In genomic region chr15:101247155-101247498, GRCm38 (mm10) we compare ENCODE assay signal across 8 mouse cellular contexts. TPM values are rescaled to one million over a fixed set of nuclear protein-coding genes. Genes with fewer than 3 reads are reported as not detected.
DNase-seq lines count a peak whose midpoint lies in the region; ATAC-seq lines count a peak whose summit lies in the region.

No protein-coding gene starts in this region.

- H3K4me3 ChIP-seq in heart, embryonic 11.5 days (ENCODE audit: low read depth, low read length) = no peak overlapping the region
- H3K4me3 ChIP-seq in forebrain, embryonic 15.5 days = peak overlapping the region; percentile 52; the same call in 1 of the 2 replicates
- peak overlapping the region; percentile 55; the same call in 1 of the 2 replicates for H3K4me3 ChIP-seq in midbrain, embryonic 10.5 days

- ATAC-seq in heart, embryonic 11.5 days (replicated peaks; ENCODE audit: insufficient number of reproducible peaks, low FRiP score, low TSS enrichment) = no peak
- no peak for ATAC-seq in forebrain, embryonic 15.5 days (replicated peaks)
- no peak for ATAC-seq in erythroid progenitor cell, adult 5-6 weeks (replicated peaks; ENCODE audit: low FRiP score, poor library complexity, severe bottlenecking)

- WGBS in heart, embryonic 11.5 days (ENCODE audit: insufficient replicate concordance) = 86% methylated on average over 1 of the region's 1 CpGs
- WGBS in forebrain, embryonic 15.5 days = 88% methylated on average over 1 of the region's 1 CpGs
- WGBS in midbrain, embryonic 10.5 days = 86% methylated on average over 1 of the region's 1 CpGs

- peak overlapping the region; percentile 75; the same call in 1 of the 2 replicates for H3K9ac ChIP-seq in heart, embryonic 11.5 days (ENCODE audit: low read depth, low read length)
- no peak overlapping the region for H3K9ac ChIP-seq in forebrain, embryonic 15.5 days (replicated peaks)

- no peaks in the 10 kb centered on the region for H3K36me3 ChIP-seq in heart, embryonic 11.5 days (ENCODE audit: control insufficient read depth, insufficient read depth, low read length)
- H3K36me3 ChIP-seq in forebrain, embryonic 15.5 days = no peaks in the 10 kb centered on the region
- H3K36me3 ChIP-seq in midbrain, embryonic 10.5 days = no peaks in the 10 kb centered on the region

- DNase-seq in heart, adult 18-20 months = no peak
- peak; percentile 68 for DNase-seq in CD4-positive, CD25-positive, alpha-beta regulatory T cell, adult 2 months (ENCODE audit: low read depth, low spot score)
- DNase-seq in midbrain, embryonic 10.5 days (ENCODE audit: low spot score) = no peak
- DNase-seq in layer of hippocampus, adult 8-10 months (ENCODE audit: low spot score in 2 of 2) = no peak
- DNase-seq in right cerebral cortex, postnatal 14 days = no peak

- peaks cover 20% of the 10 kb centered on the region for H3K4me1 ChIP-seq in heart, embryonic 11.5 days (ENCODE audit: control insufficient read depth, insufficient read depth, low read length)
- H3K4me1 ChIP-seq in forebrain, embryonic 15.5 days = peaks cover 10% of the 10 kb centered on the region
- H3K4me1 ChIP-seq in midbrain, embryonic 10.5 days = peaks cover 28% of the 10 kb centered on the region

- no peaks in the 10 kb centered on the region for H3K9me3 ChIP-seq in heart, embryonic 11.5 days (replicated peaks; ENCODE audit: control insufficient read depth, low read length)
- no peaks in the 10 kb centered on the region for H3K9me3 ChIP-seq in forebrain, embryonic 15.5 days
- H3K9me3 ChIP-seq in midbrain, embryonic 10.5 days (replicated peaks) = no peaks in the 10 kb centered on the region

- peak overlapping the region; percentile 68 for H3K4me2 ChIP-seq in heart, embryonic 11.5 days
- H3K4me2 ChIP-seq in forebrain, embryonic 15.5 days (replicated peaks) = peak overlapping the region; percentile 66

- H3K27me3 ChIP-seq in heart, embryonic 11.5 days (ENCODE audit: control insufficient read depth, insufficient read depth, low read length) = no peaks in the 10 kb centered on the region
- no peaks in the 10 kb centered on the region for H3K27me3 ChIP-seq in forebrain, embryonic 15.5 days
- H3K27me3 ChIP-seq in midbrain, embryonic 10.5 days (ENCODE audit: low read depth, poor library complexity, severe bottlenecking) = peaks cover 2% of the 10 kb centered on the region

- H3K27ac ChIP-seq in heart, embryonic 11.5 days (ENCODE audit: low read depth, low read length) = peak overlapping the region; percentile 89; the same call in 1 of the 2 replicates
- H3K27ac ChIP-seq in forebrain, embryonic 15.5 days (replicated peaks) = 0 out of 2 replicates have a peak overlapping the region, but pooled peaks have one; percentile 83
- H3K27ac ChIP-seq in midbrain, embryonic 10.5 days (replicated peaks) = peak overlapping the region; percentile 91; the same call in 1 of the 2 replicates

RNA-seq across cellular contexts. Expression of gene Nr4a1, which starts 6.9 kb away (rescaled TPM):
- 7.5 and 8.1 TPM in 2 replicates for polyA plus RNA-seq in heart, embryonic 11.5 days (2014; fragmentation: Nextera tagmentation; extraction: Ambion mirVana)
- 10 to 100 TPM in 1 of 2 experiments, 1 to 10 TPM in 1; 7.7 to 10.5 TPM for total RNA-seq in heart, adult 18-20 months (2021)
- polyA plus RNA-seq in forebrain, embryonic 15.5 days (2015; fragmentation: Nextera tagmentation; extraction: Ambion mirVana) = 3.7 and 4.3 TPM in 2 replicates
- polyA plus RNA-seq in midbrain, embryonic 10.5 days (2016; fragmentation: Nextera tagmentation; extraction: Ambion mirVana) = 2.8 and 2.9 TPM in 2 replicates
- total RNA-seq in layer of hippocampus, adult 8-10 months (2022) = 10 to 100 TPM; 50.3 to 89.6 (median 71.5) TPM
- total RNA-seq in erythroid progenitor cell, adult 5-6 weeks (2015; ENCODE audit: low replicate concordance) = 2.9 and 5.0 TPM in 2 replicates
- 1.0 and 9.4 TPM in 2 replicates for total RNA-seq in erythroid progenitor cell, adult 5-6 weeks (2017; ENCODE audit: low replicate concordance)

RNA-seq across cellular contexts. Expression of gene Grasp, which starts 23.1 kb away (rescaled TPM):
- 4.1 TPM in 2 replicates for polyA plus RNA-seq in heart, embryonic 11.5 days (2014; fragmentation: Nextera tagmentation; extraction: Ambion mirVana)
- total RNA-seq in heart, adult 18-20 months (2021) = 1 to 10 TPM; 8.7 to 9.7 TPM
- polyA plus RNA-seq in forebrain, embryonic 15.5 days (2015; fragmentation: Nextera tagmentation; extraction: Ambion mirVana) = 1.3 and 1.7 TPM in 2 replicates
- 3.2 and 4.2 TPM in 2 replicates for polyA plus RNA-seq in midbrain, embryonic 10.5 days (2016; fragmentation: Nextera tagmentation; extraction: Ambion mirVana)
- total RNA-seq in layer of hippocampus, adult 8-10 months (2022) = 10 to 100 TPM; 57.6 to 64.4 (median 61.9) TPM
- not detected in 2 replicates for total RNA-seq in erythroid progenitor cell, adult 5-6 weeks (2015; ENCODE audit: low replicate concordance)
- not detected in 2 replicates for total RNA-seq in erythroid progenitor cell, adult 5-6 weeks (2017; ENCODE audit: low replicate concordance)

RNA-seq across cellular contexts. Expression of gene Atg101, which starts 36.9 kb away (rescaled TPM):
- 49.4 and 50.1 TPM in 2 replicates for polyA plus RNA-seq in heart, embryonic 11.5 days (2014; fragmentation: Nextera tagmentation; extraction: Ambion mirVana)
- 10 to 100 TPM; 20.0 to 21.3 TPM for total RNA-seq in heart, adult 18-20 months (2021)
- polyA plus RNA-seq in forebrain, embryonic 15.5 days (2015; fragmentation: Nextera tagmentation; extraction: Ambion mirVana) = 86.4 and 86.8 TPM in 2 replicates
- 80.8 TPM in 2 replicates for polyA plus RNA-seq in midbrain, embryonic 10.5 days (2016; fragmentation: Nextera tagmentation; extraction: Ambion mirVana)
- total RNA-seq in layer of hippocampus, adult 8-10 months (2022) = 10 to 100 TPM; 43.4 to 48.1 (median 46.1) TPM
- total RNA-seq in erythroid progenitor cell, adult 5-6 weeks (2015; ENCODE audit: low replicate concordance) = 1.4 TPM in 1 of 2 replicates, not detected in the other
- total RNA-seq in erythroid progenitor cell, adult 5-6 weeks (2017; ENCODE audit: low replicate concordance) = 5.8 and 11.4 TPM in 2 replicates

RNA-seq across cellular contexts. Expression of gene 6030408B16Rik, which starts 45.9 kb away (rescaled TPM):
- 1.3 and 2.2 TPM in 2 replicates for polyA plus RNA-seq in heart, embryonic 11.5 days (2014; fragmentation: Nextera tagmentation; extraction: Ambion mirVana)
- 1 to 10 TPM in 1 of 2 experiments, under 1 TPM in 1; 0.69 to 1.1 TPM for total RNA-seq in heart, adult 18-20 months (2021)
- 0.37 and 0.48 TPM in 2 replicates for polyA plus RNA-seq in forebrain, embryonic 15.5 days (2015; fragmentation: Nextera tagmentation; extraction: Ambion mirVana)
- 0.06 and 0.22 TPM in 2 replicates for polyA plus RNA-seq in midbrain, embryonic 10.5 days (2016; fragmentation: Nextera tagmentation; extraction: Ambion mirVana)
- total RNA-seq in layer of hippocampus, adult 8-10 months (2022) = under 1 TPM in 3 of 4 experiments, not detected in 1; 0.26 to 0.55 (median 0.54) TPM
- total RNA-seq in erythroid progenitor cell, adult 5-6 weeks (2015; ENCODE audit: low replicate concordance) = not detected in 2 replicates
- total RNA-seq in erythroid progenitor cell, adult 5-6 weeks (2017; ENCODE audit: low replicate concordance) = not detected in 2 replicates

Comparison
In these comparisons a context has a peak if more than half of its experiments do, and no peak if none do; other contexts are left out.
1. RNA of gene Nr4a1, which starts 6.9 kb away (total RNA-seq): 50.3 to 89.6 TPM in layer of hippocampus, adult 8-10 months; 7.7 to 10.5 TPM in heart, adult 18-20 months and 1.0 to 9.4 TPM in erythroid progenitor cell, adult 5-6 weeks; every median in the first group is over 4 times any median in the second.
2. RNA of gene Grasp, which starts 23.1 kb away (total RNA-seq): 57.6 to 64.4 TPM in layer of hippocampus, adult 8-10 months and 8.7 to 9.7 TPM in heart, adult 18-20 months; not detected in erythroid progenitor cell, adult 5-6 weeks; every median in the first group is over 4 times any median in the second.
3. Peak in every context shown above with its lines, with median percentiles within 50 percentile points of each other: H3K27ac ChIP-seq.